ENCODE assay signal across 15 mouse cellular contexts in the genomic region with DNA sequence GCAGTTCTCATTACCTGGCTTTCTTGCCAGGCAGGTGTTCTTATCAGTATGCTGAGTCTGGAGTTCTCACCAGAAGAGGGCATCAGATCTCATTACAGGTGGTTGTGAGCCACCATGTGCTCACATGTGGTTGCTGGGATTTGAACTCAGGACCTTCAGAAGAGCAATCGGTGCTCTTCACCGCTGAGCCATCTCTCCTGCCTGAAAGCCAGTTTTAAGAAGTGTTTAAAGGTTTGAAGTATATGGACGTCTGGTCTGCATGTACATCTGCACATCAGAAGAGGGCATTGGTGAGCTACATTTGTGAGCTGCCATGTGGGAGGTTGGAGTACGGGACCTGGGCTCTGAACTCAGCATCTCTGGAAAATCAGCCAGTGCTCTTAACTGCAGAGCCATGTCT. TPM values are rescaled to one million over a fixed set of nuclear protein-coding genes. Genes with fewer than 3 reads are reported as not detected.
A peak's percentile ranks its signal among the peaks of the same experiment; 100 is the strongest.
DNase-seq lines count a peak whose midpoint lies in the region; TF ChIP-seq lines count a peak whose summit lies in the region.
"Had no signal": no experiment of that assay in that cellular context is flagged by ENCODE, and none has a peak within 500 bp of the region (broad histone marks: within the 10 kb centered on the region; RNA-seq: fewer than 3 reads in every experiment).

No protein-coding gene starts in this region.

- H3K9me3 ChIP-seq in ES-Bruce4 (replicated peaks; ENCODE audit: control insufficient read depth, insufficient read depth, low read length, poor library complexity, severe bottlenecking), result 0 out of 2 replicates have a peak, but pooled peaks cover 2% of the 10 kb centered on the region
- H3K9me3 ChIP-seq: embryonic facial prominence, embryonic 12.5 days; forebrain, embryonic 12.5 days; midbrain, embryonic 15.5 days had no signal

- 79% methylated on average over 4 of the region's 4 CpGs for WGBS in heart, adult 2 months
- WGBS in lung, adult 2 months, result 65% methylated on average over 4 of the region's 4 CpGs

- H3K4me1 ChIP-seq in heart, adult 2 months (ENCODE audit: control insufficient read depth, insufficient read depth, low read length), result peaks cover 14% of the 10 kb centered on the region
- peaks cover 7% of the 10 kb centered on the region for H3K4me1 ChIP-seq in lung, adult 2 months (ENCODE audit: control insufficient read depth, insufficient read depth, low read length)
- H3K4me1 ChIP-seq in ES-Bruce4 (ENCODE audit: control insufficient read depth, insufficient read depth, low read length), result no peaks in the 10 kb centered on the region

- TF ChIP-seq CTCF in heart, adult 2 months (IDR thresholded peaks at IDR 0.05), result peak; percentile 55
- TF ChIP-seq CTCF in lung, adult 2 months (IDR thresholded peaks at IDR 0.05; ENCODE audit: insufficient read depth, low read length), result peak; percentile 8; the same call in 1 of the 2 replicates
- peak; percentile 1 for TF ChIP-seq CTCF in ES-Bruce4 (IDR thresholded peaks at IDR 0.05; ENCODE audit: low read depth, low read length)

- H3ac ChIP-seq in myocyte (ENCODE audit: control insufficient read depth, insufficient read length), result no peak overlapping the region

- peak overlapping the region; percentile 71 for H3K4me2 ChIP-seq in myocyte (ENCODE audit: low read depth)

- H3K4me3 ChIP-seq in heart, adult 2 months, result no peak overlapping the region
- H3K4me3 ChIP-seq in lung, adult 2 months (replicated peaks; ENCODE audit: extremely low read depth, low read depth, low read length), result no peak overlapping the region
- H3K4me3 ChIP-seq in ES-Bruce4 (ENCODE audit: low read depth, low read length), result no peak overlapping the region
- H3K4me3 ChIP-seq in myocyte, result no peak overlapping the region
- H3K4me3 ChIP-seq: forebrain, embryonic 12.5 days had no signal

- H3K36me3 ChIP-seq in heart, adult 2 months (ENCODE audit: control insufficient read depth, insufficient read depth, low read length), result no peaks in the 10 kb centered on the region
- H3K36me3 ChIP-seq in ES-Bruce4 (ENCODE audit: control insufficient read depth, insufficient read depth, low read length, poor library complexity, severe bottlenecking), result no peaks in the 10 kb centered on the region
- no peaks in the 10 kb centered on the region for H3K36me3 ChIP-seq in myocyte (ENCODE audit: control insufficient read depth, insufficient read depth)
- H3K36me3 ChIP-seq: embryonic facial prominence, embryonic 12.5 days; forebrain, embryonic 12.5 days; midbrain, embryonic 15.5 days had no signal

- H3K9ac ChIP-seq in heart, adult 2 months (ENCODE audit: low read depth, low read length), result no peak overlapping the region
- no peak overlapping the region for H3K9ac ChIP-seq in ES-Bruce4 (ENCODE audit: low read depth, poor library complexity, severe bottlenecking)
- H3K9ac ChIP-seq: embryonic facial prominence, embryonic 12.5 days; midbrain, embryonic 15.5 days had no signal

- no peak for TF ChIP-seq EP300 in heart, adult 2 months (IDR thresholded peaks at IDR 0.05; ENCODE audit: insufficient read depth, low read depth, low read length)
- no peak for TF ChIP-seq EP300 in ES-Bruce4 (IDR thresholded peaks at IDR 0.05; ENCODE audit: insufficient read depth, low read depth, low read length)

- intact Hi-C loops in heart, adult 2 months (cut with DNase I), result loop anchor here (5.0 kb wide), 1 partner anchor 61 kb away; no protein-coding TSS in a partner anchor
- intact Hi-C loops in heart, postnatal 10 days (cut with DNase I), result loop anchor here (2.0 kb wide), 1 partner anchor 61 kb away; no protein-coding TSS in a partner anchor

- DNase-seq in heart, adult 2 months, result no peak
- no peak for DNase-seq in heart, postnatal 10 days
- DNase-seq in lung, adult 2 months, result no peak
- no peak for DNase-seq in lung, postnatal 4 days
- DNase-seq in adrenal gland, adult 18-20 months (ENCODE audit: low spot score in 2 of 2), result no peak
- DNase-seq: adrenal gland, adult 2 months; cerebellum, adult 11-12 months; kidney, postnatal 25 days; lung, adult 18-20 months; thymus, adult 18-20 months had no signal

- peaks cover 5% of the 10 kb centered on the region; the same call in 1 of the 2 replicates for H3K79me2 ChIP-seq in heart, adult 2 months (replicated peaks; ENCODE audit: control insufficient read depth, insufficient read depth, low read length)
- peaks cover 36% of the 10 kb centered on the region for H3K79me2 ChIP-seq in myocyte (ENCODE audit: control insufficient read depth, insufficient read depth)

- H3K27me3 ChIP-seq in heart, adult 2 months (ENCODE audit: control insufficient read depth, insufficient read depth, low read length), result no peaks in the 10 kb centered on the region
- H3K27me3 ChIP-seq in ES-Bruce4 (ENCODE audit: control insufficient read depth, insufficient read depth, low read length, poor library complexity, severe bottlenecking) (no peaks in the 10 kb centered on the region; the same call in 1 of the 2 replicates), myocyte (ENCODE audit: control insufficient read depth, insufficient read depth, insufficient read length) (no peaks in the 10 kb centered on the region)
- H3K27me3 ChIP-seq: embryonic facial prominence, embryonic 12.5 days had no signal

- no peak overlapping the region for H3K27ac ChIP-seq in heart, adult 2 months
- H3K27ac ChIP-seq in ES-Bruce4 (ENCODE audit: insufficient read depth, low read length), result no peak overlapping the region
- H3K27ac ChIP-seq: embryonic facial prominence, embryonic 12.5 days; forebrain, embryonic 12.5 days had no signal

- no peak for TF ChIP-seq POLR2A in heart, adult 2 months (IDR thresholded peaks at IDR 0.05; ENCODE audit: insufficient read depth, low read depth, low read length)
- no peak for TF ChIP-seq POLR2A in lung, adult 2 months (IDR thresholded peaks at IDR 0.05; ENCODE audit: borderline replicate concordance, extremely low read depth, low read depth, low read length)
- TF ChIP-seq POLR2A in ES-Bruce4 (IDR thresholded peaks at IDR 0.05; ENCODE audit: insufficient read depth, low read length) (no peak), myocyte (IDR thresholded peaks at IDR 0.05; ENCODE audit: insufficient read length, low read depth) (no peak)

TF ChIP-seq in myocyte, 11 proteins besides CTCF, POLR2A, EP300 and RAD21:
- TF ChIP-seq POLR2AphosphoS2 (IDR thresholded peaks at IDR 0.05; ENCODE audit: insufficient read length, low read depth) (no peak), TCF3 (IDR thresholded peaks at IDR 0.05; ENCODE audit: insufficient read length, low read depth) (no peak), MYOD1 (IDR thresholded peaks at IDR 0.05; ENCODE audit: control insufficient read depth in 1 of 3, insufficient read length in 2 of 3, low read depth in 2 of 3) (no peak), SRF (IDR thresholded peaks at IDR 0.05; ENCODE audit: control insufficient read depth, insufficient read length, low read depth) (no peak), TCF12 (IDR thresholded peaks at IDR 0.05; ENCODE audit: insufficient read depth, poor library complexity, severe bottlenecking) (no peak), MYOG (IDR thresholded peaks at IDR 0.05; ENCODE audit: control insufficient read depth in 1 of 3, insufficient read depth in 1 of 3, insufficient read length in 2 of 3, low read depth in 2 of 3) (no peak), USF1 (IDR thresholded peaks at IDR 0.05; ENCODE audit: low read depth) (no peak), CEBPB (IDR thresholded peaks at IDR 0.05; ENCODE audit: insufficient read depth, poor library complexity, severe bottlenecking) (no peak), E2F4 (IDR thresholded peaks at IDR 0.05; ENCODE audit: insufficient read depth) (no peak), REST (IDR thresholded peaks at IDR 0.05; ENCODE audit: insufficient read depth, insufficient read length) (no peak), MAX (IDR thresholded peaks at IDR 0.05; ENCODE audit: low read depth) (no peak)
TF ChIP-seq in myocyte: peak in this region for 0.

RNA-seq across cellular contexts. Expression of a gene that starts 1.1 kb away (rescaled TPM):
- total RNA-seq in heart, adult 2 months (2021), result 10 to 100 TPM; 12.5 to 16.5 TPM
- polyA plus RNA-seq in heart, adult 2 months (2012; rRNA removed), result 13.0 and 22.2 TPM in 2 replicates
- total RNA-seq in heart, postnatal 10 days (2021), result 10 to 100 TPM; 42.9 to 46.5 TPM
- 33.2 and 48.9 TPM in 2 replicates for polyA plus RNA-seq in lung, adult 2 months (2012; rRNA removed)
- polyA plus RNA-seq in ES-Bruce4 (2011; ENCODE audit: insufficient read depth, insufficient read length, low read depth, missing spikeins) (18.7 and 19.4 TPM in 2 replicates), myocyte (2012; fragmentation: generic; extraction: Trizol) (60.7 TPM)
- total RNA-seq in adrenal gland, adult 18-20 months (2021), result 10 to 100 TPM; 29.5 to 42.4 TPM

RNA-seq across cellular contexts. Expression of a gene that starts 8.8 kb away (rescaled TPM):
- 10 to 100 TPM; 36.9 to 43.3 TPM for total RNA-seq in heart, adult 2 months (2021)
- polyA plus RNA-seq in heart, adult 2 months (2012; rRNA removed), result 25.3 and 50.3 TPM in 2 replicates
- total RNA-seq in heart, postnatal 10 days (2021), result 10 to 100 TPM; 73.8 to 81.2 TPM
- polyA plus RNA-seq in lung, adult 2 months (2012; rRNA removed), result 34.7 and 45.5 TPM in 2 replicates
- polyA plus RNA-seq in ES-Bruce4 (2011; ENCODE audit: insufficient read depth, insufficient read length, low read depth, missing spikeins) (48.4 and 56.7 TPM in 2 replicates), myocyte (2012; fragmentation: generic; extraction: Trizol) (44.9 TPM)
- 10 to 100 TPM; 57.2 to 70.4 TPM for total RNA-seq in adrenal gland, adult 18-20 months (2021)

Comparison
In these comparisons a context has a peak if more than half of its experiments do, and no peak if none do; other contexts are left out.
1. CTCF ChIP-seq: peak in every context shown above with its lines; median percentile 55 in heart, adult 2 months; 8 in lung, adult 2 months; 1 in ES-Bruce4.